Mouse (Mus musculus) ZHBTc4 (cell line): ENCODE measurements around the gene Ikzf3.
A peak's percentile ranks its signal among the peaks of the same experiment; 100 is the strongest.

Experiments
- DNase-seq: peaks from one replicate; pipeline ENCODE4 v3.0.0-alpha.2; 2011; ENCODE audit warnings: low read depth, low spot score

The Ikzf3 gene

DNA sequence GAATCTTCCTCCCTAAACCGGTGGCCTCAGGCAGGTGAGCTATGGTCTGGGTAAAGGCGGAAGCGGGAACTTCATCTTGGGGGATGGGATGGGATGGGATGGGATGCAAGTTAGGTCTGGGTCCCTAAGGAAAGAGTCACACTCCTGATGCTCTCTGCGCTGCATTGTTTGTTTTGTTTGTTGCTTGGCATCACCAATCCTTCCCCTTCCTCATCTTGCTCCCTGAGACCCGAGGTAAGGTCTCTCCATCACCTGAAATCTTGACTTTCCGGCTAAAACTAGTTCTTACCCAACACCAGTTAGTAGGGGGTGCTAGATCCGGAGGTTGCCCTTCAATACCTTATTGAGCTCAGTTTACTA, 98.4 kb downstream of the Ikzf3 start:
- no peak for DNase-seq

DNA sequence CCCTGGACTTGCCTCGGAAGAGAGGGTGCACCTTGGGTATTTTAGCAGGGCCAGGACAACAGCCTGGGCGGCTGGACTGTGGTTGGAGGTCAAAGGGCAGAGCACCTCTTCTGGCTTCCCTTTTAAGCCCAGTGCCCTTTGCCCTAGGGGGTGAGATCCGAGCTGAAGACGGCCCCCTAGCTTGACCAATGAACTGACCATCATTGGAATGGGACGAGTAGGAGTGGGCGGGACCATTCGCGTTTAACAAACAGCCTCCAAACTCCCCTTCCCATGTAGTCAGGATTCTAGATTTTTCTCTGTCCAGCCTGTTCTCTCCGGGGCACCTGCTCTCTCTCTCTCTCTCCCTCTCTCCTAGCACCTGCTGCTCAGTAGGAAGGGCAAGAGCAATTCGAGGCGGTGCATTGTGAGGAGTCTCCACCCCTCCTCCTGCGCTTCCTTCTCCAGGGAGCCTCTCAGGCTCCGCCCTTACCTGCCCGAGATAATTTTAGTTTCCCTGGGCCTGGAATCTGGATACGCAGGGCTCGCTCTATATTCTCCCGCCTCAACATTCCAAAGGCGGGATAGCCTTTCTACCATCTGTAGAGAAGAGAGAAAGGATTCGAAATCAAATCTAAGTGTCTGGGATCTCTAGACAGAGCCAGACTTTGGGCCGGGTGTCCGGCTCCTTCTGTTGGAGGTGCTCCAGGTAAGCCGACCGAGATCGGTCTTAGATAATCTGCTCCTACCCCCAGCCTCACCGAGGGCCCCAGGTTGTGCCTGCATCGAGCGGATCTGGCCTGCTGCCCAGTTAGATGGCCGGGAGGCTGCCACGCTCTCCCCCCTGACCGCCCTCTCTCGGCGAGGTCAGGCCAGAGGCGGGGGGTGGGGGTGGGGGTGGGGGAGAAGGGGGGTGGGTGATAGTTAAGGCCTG, 99.0 kb downstream of the Ikzf3 start:
- DNase-seq = peak; percentile 64

DNA sequence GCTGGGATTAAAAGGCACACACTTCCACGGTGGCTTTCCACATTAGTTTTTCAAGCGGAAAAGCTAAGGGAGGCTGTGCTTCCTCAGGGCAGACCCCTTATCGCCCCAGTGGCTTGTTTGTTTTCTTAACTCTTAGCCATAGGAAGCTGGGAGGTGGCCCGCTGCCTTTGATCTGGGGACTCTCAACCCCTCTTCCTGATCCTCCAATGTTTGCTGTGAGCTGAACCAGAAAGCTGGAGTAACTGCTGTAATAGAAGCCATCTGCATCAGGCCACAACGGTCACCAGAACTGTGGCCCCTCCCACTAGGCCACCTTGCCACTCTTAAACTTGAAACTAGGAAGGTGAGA, 99.6 kb downstream of the Ikzf3 start, which contains the start of gene Grb7:
TSS of gene Grb7 (plus strand) at position 182 of the 349 bp plus-strand sequence.
- DNase-seq = no peak

DNA sequence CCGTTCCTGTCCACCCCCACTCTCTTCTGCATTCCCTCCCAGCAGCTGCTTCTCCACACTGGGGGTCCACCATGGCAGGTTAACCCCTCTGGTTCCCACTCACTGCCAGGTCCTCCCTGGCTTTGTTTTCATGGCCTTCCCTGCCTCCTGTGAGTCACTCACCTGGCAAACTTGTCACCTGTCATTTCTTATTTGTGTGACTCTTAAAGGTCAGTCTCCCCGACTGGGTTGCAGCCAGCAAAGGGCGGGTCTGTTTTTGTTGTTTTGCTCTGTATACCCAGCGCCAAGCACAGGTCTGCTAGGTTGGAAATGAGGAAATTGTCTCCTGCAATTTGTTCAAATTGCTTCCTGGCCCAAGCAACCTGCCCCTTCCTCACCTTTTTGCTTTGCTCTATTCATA, 100.2 kb downstream of the Ikzf3 start:
- no peak for DNase-seq

DNA sequence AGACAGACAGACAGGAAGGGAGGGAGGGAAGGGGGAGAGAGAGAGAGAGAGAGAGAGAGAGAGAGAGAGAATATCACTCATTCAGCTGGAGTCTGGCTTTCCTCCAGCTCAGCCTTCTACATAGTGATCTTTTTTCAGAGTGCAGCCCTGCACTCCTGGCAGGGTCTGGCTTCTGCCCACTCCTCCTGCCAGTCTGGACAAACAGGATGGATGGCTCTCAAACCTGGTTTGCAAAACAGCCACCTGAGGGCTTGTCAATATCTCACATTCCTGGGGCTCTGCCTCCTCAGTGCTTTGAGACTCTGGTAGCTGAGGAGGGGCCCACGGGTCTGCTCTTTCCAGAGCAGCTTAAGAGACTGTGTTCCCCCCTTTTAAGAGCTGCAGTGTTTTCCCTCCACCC, 100.6 kb downstream of the Ikzf3 start:
- no peak for DNase-seq

DNA sequence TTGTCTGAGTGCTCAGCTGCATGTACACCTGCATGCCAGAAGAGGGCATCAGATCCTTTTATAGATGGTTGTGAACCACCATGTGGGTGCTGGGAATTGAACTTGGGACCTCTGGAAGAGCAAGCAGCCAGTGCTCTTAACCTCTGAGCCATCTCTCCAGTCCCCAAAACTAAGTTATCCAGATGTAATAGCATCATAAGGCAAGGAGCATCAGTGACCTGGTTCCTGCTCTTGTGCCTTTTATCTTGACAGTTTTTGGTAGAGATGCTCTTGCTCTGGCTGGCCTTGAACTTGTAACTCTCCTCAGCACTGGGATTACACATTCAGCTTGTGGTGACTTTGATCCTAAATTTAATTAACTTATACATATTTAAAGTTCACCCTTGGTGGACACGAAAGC, 102.1 kb downstream of the Ikzf3 start:
- DNase-seq = no peak

DNA sequence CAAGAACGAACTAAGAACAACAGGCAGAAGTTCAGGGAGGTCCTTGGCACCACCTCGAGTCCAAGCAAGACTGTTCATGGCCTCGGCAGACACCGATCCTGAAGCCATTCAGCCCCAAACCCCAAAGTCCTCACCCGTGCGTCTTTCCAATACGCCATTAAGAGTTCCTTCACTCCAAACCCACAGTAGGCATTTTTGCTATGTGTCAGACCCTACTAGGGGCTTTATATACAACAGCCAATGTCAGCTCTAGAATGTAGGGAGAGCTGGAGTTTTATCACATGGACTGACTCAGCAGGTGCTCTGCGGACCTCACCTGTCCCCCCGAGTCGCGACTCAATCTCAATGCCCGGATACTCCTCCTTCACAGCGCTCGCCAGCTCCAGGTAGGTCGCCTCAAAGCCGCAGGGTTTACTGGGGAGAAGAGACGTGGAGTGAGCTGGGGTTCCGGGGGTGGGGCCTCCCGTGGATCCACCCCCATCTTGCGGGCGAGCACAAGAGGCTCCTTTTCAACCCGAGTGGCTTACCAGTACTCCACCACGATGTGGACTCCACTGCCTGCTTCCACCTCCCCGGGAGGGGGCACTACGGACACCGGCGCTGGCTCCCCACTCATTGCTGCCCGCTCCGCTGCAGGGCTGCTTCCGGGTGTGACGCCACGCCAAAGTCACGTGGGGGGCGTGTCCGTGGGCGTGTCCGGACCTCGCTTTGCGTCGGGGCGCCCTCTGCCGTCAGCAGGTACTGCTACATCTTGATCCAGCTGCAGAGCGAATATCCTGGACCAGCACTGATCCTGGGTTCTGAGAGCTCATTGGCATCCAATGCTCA, 107.3 kb downstream of the Ikzf3 start, which contains the start of gene Mien1:
TSS of gene Mien1 (minus strand) at position 661 of the 828 bp plus-strand sequence.
- DNase-seq = peak; percentile 97

DNA sequence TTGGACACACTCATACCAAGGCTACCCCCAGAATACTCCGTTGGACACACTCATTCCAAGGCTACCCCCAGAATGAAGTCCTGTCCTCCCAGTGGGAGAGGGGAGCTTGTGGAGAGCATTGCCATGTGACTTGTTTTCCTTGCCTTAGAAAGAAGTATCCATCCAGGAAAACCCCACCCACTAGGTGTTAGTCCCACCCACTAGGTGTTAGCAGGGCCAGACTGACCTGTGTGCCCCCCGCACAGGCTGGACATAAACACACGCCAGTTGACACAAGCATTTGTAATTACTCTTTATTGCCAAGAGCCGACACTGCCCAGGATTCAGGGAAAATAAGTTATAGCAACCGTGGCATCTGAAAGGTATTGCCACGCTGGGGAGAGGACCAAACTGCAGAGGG, 108.4 kb downstream of the Ikzf3 start:
- no peak for DNase-seq

DNA sequence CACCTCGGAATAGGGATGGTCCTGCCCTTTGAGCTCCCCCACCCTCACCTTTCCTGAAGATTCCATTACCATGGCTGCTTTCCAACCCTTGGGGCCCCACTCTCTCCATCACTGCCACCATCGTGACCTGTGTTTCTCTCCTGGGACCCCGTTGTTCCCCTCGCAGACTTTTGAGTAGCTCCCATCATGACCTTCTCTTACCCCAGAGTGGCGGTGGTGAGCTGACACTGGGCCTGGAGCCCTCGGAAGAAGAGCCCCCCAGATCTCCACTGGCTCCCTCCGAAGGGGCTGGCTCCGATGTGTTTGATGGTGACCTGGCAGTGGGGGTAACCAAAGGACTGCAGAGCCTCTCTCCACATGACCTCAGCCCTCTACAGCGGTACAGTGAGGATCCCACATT, 110.1 kb downstream of the Ikzf3 start:
- no peak for DNase-seq

DNA sequence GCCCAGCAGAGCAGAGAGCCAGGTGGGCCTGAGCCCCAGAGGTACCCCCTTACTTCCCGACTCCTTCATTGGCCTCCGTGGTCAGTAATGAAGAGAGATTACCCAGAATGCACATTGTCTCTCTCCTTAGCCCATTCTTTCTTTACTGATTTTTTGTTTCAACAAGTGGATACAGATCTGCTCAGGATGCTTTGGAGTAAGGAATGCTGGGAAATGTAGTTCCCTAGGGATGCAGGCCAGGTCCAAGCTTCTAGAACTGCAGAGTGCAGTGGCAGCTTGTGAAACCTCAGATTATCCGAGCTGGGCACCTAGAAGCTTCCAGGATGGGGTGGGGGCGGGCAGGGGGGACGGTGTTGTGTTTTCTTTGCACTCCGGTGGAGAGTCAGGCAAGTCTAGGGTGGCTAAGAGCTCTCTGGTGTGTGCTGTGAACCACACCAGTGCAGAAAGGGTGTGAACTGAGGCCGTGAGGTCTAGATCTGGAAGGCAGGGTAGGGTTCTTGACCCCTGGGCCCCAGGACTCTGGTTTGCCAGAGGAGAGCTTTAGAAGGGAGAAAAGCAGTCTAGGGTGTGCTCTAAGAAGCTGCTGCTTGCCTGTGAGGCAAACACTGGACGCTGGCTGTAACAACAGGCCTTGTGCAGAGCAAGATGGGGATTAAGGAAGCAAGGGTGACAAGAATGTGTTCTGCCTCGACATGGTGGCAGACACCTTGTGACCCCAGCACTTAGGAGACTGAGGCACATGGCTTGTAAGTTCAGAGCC, 113.9 kb downstream of the Ikzf3 start:
- DNase-seq = no peak

DNA sequence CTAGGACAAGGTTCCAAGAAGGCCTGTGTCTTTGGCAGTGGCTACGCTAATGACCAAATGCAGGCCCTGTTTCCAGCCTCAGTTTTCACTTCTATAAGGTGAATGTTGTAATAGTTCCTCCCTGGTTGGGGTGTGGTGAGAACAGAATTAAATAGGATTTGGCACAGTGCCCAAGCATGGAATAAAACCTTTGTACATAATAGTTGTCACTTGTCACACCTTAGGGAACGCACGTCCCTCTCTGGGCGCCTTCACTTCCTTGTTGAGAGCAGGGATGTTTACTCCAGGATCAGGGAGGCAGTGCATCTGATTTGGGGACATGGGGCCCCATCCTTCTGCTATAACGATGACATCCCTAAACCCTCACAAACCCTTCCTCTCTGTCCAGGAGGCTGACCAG, 117.4 kb downstream of the Ikzf3 start:
- DNase-seq = no peak

DNA sequence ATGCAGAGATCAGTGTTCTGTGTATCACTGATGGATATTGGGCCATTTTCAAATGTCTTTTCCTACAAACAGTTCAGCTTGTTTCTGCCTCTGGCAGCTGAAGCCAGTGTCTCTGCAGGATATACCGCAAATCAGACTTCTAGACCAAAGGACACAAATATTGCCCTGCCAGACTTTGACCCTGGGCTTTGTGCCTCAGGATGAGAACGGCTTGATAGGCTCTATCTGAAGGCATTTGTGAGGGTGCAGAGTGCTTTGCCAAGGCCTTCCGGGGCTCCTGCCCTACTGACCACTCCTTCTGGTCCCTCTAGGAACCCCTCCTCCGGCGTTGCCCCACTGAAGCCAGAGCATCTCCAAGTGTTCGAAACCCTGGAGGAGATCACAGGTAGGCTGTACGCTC, 119.2 kb downstream of the Ikzf3 start:
- no peak for DNase-seq

DNA sequence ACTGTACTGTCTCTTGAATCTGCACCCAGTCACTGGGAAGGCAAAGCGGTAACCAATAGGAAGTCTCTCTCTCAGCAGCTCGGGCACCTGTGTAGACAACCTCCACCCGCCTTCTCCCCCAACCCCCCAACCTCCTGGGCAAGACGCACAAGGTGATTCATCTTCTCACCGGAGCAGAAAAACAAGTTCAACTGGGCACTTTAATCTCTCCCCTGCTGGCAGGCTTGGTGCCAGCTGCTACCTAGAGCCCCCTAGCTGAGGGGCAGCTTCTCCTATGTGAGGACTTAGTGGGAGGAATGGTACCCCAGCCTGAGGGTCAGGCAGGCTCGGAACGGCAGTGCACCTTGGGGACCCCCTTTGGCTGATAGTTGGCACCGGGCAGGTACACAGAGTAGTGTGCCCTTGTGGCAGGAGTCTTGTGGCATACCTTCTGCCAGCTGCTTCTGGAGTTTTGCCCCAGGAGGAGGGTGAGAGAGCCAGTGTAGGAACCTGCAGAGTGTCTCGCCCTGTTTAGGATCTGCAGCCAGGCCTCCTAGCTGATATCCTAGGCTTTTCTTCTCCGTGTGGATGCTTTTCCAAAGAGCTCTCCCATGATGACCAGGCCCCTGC, 126.8 kb downstream of the Ikzf3 start:
- no peak for DNase-seq

DNA sequence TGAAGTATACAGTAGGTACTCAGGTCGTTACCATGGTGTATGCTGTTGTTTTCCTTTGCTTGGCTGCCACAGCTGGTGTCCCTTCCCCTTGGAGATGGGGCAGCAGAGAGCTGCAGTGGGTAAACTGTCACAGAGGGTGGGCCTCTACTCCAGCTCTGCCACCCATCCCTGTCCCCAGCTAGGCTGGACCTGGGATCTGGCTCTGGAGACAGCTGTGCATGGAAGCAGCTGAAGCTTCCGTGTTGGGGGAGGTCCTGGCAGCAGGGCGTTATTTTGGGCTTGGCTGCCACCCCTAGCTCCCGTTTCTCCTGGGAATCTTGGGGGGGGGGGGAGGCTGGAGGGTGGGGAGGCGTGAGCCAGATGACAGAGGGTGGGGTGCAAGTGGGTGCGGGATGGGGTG, 127.6 kb downstream of the Ikzf3 start:
- no peak for DNase-seq

DNA sequence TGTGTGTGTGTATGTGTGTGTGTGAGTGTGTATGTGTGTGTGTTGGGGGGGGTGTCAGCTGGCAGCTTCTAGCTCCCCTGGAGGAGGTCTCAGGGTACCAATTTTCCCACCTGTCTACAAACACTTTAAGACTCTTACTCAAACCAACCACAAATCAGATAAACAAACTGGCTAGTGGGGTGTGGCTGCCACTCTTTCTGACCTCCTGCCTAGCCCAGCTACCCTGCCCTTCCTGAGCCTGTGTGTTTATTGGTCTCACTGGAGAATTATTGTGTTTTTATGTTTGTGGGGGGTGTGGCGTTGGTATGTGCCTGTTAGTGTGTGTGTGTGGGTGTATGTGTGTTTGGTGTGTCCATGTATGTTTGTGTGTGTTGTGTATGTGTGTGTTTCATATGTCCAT, 128.8 kb downstream of the Ikzf3 start:
- DNase-seq = no peak
